Mouse (Mus musculus): ENCODE data around the gene Rpusd1. TPM values are rescaled to one million over a fixed set of nuclear protein-coding genes. Genes with fewer than 3 reads are reported as not detected.
A peak's percentile ranks its signal among the peaks of the same experiment; 100 is the strongest.

The Rpusd1 gene
- total RNA-seq, 1 experiment, result 8.7 TPM

DNA sequence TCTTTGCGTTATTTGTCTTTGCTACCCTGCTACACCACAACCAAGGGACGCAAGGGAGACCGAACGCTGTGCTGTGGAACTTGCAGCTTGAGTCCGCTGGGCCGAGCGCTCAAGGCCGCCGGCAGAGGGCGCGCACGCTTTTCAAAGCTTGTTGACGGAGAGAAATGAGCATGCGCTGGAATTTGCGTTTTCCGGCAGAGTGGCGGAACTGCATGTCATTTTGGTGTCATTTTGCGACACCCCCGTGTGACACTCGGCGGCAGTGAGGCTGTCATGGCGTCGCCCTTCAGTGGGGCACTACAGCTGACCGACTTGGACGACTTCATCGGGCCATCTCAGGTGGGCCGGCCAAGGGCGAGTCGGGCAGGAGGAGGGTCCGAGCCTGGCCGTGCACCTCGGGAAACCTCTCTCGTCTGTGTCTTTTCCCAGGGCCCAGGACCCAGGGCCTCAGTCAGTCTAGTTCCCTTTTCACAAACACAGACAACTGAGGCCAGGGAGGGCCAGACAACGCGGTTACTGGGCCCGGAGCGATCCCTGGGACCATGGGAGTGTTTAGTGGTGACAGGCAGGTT lies 46.2 kb downstream of the Rpusd1 start, which contains the start of gene Narfl:
Narfl (plus strand) TSS at position 228 of the 572 bp plus-strand sequence.
- peaks cover 8% of the 10 kb centered on the region for H3K36me3 ChIP-seq (ENCODE audit: control insufficient read depth, insufficient read depth, low read length, poor library complexity, severe bottlenecking)
- peak within 1 kb of the TSS; percentile 93 for H3K9ac ChIP-seq (ENCODE audit: insufficient read depth, low read depth, low read length, poor library complexity, severe bottlenecking)
- no peak for TF ChIP-seq CHD2 (IDR thresholded peaks at IDR 0.05; ENCODE audit: low read depth, low read length)
- peak; percentile 98 for TF ChIP-seq HCFC1 (IDR thresholded peaks at IDR 0.05; ENCODE audit: borderline replicate concordance, insufficient read depth, low read length)
- TF ChIP-seq ZNF384 (IDR thresholded peaks at IDR 0.05; ENCODE audit: low read depth, low read length), result no peak
- no peak within 1 kb of the TSS for H3K27ac ChIP-seq (ENCODE audit: insufficient read depth, low read depth, low read length, poor library complexity, severe bottlenecking)
- peaks cover 2 to 3% of the 10 kb centered on the region in 2 experiments; a peak in 1 of 4 replicates for H3K4me1 ChIP-seq (ENCODE audit: control insufficient read depth in 2 of 2, insufficient read depth in 2 of 2, low read length in 2 of 2, poor library complexity in 1 of 2)
- H3K9me3 ChIP-seq (ENCODE audit: control insufficient read depth, insufficient read depth, low read depth, low read length), result no peaks in the 10 kb centered on the region
- peak; percentile 99 for DNase-seq (ENCODE audit: low read depth, low spot score)
- in situ Hi-C loops (cut with MboI; ENCODE audit: low sequenced_read_pairs in 2 of 2, unreplicated experiment in 2 of 2), result no loop called here
- peak within 1 kb of the TSS; percentile 86 to 93 for H3K4me3 ChIP-seq (ENCODE audit: insufficient read depth in 1 of 2, low read depth in 1 of 2, low read length in 2 of 2, poor library complexity in 1 of 2, severe bottlenecking in 1 of 2)

DNA sequence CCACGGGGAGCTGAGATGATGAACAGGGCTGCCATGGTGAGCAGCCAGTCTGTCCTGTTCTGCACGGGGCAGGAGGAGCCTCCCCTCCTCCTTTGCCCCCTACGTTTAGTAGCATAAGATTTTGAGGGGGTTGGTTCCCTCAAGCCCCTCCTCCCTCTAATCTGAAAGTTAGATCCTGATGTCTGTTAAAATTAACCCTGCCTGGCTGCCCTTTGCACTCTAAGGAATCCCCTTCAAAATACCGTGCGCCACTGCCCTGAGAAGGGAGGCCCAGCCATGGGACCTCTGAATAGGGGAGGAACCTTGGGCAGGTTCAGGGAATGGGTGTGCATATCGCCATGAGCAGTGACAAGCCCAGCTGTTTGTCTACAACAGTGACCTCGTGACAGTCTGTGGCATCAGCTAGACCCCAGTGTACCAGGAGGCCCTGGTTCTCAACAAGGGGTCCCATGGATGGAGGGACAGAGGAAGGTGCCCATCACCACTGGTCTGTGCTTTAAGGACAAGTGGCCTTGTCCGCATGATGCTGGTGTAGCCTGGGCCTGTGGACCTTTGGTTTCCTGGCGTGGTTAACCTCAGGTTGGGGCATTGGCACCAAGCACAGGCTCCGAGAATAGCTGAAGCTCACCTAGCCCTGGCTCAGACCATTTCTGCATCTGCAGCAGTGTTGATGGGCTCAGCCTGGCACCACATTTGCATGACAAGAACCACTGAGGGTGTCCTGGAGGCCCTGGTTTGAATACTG lies 48.0 kb downstream of the Rpusd1 start:
- Histone ChIP-seq H3K4me3 (ENCODE audit: insufficient read depth in 1 of 2, low read depth in 1 of 2, low read length in 2 of 2, poor library complexity in 1 of 2, severe bottlenecking in 1 of 2) (no peak overlapping the region), H3K4me1 (ENCODE audit: control insufficient read depth in 2 of 2, insufficient read depth in 2 of 2, low read length in 2 of 2, poor library complexity in 1 of 2) (peaks cover 2 to 3% of the 10 kb centered on the region in 2 experiments; a peak in 1 of 4 replicates), H3K9me3 (ENCODE audit: control insufficient read depth, insufficient read depth, low read depth, low read length) (no peaks in the 10 kb centered on the region), H3K27ac (ENCODE audit: insufficient read depth, low read depth, low read length, poor library complexity, severe bottlenecking) (no peak overlapping the region), H3K36me3 (ENCODE audit: control insufficient read depth, insufficient read depth, low read length, poor library complexity, severe bottlenecking) (peaks cover 20% of the 10 kb centered on the region), H3K9ac (ENCODE audit: insufficient read depth, low read depth, low read length, poor library complexity, severe bottlenecking) (no peak overlapping the region)
- DNase-seq (ENCODE audit: low read depth, low spot score), result no peak
- in situ Hi-C loops (cut with MboI; ENCODE audit: low sequenced_read_pairs in 2 of 2, unreplicated experiment in 2 of 2), result no loop called here
- TF ChIP-seq MAFK (IDR thresholded peaks at IDR 0.05; ENCODE audit: insufficient read depth, low read depth, low read length) (no peak), ZC3H11A (IDR thresholded peaks at IDR 0.05; ENCODE audit: borderline replicate concordance, low read depth, low read length) (no peak), ZNF384 (IDR thresholded peaks at IDR 0.05; ENCODE audit: low read depth, low read length) (no peak), CHD2 (IDR thresholded peaks at IDR 0.05; ENCODE audit: low read depth, low read length) (no peak), HCFC1 (IDR thresholded peaks at IDR 0.05; ENCODE audit: borderline replicate concordance, insufficient read depth, low read length) (no peak)

DNA sequence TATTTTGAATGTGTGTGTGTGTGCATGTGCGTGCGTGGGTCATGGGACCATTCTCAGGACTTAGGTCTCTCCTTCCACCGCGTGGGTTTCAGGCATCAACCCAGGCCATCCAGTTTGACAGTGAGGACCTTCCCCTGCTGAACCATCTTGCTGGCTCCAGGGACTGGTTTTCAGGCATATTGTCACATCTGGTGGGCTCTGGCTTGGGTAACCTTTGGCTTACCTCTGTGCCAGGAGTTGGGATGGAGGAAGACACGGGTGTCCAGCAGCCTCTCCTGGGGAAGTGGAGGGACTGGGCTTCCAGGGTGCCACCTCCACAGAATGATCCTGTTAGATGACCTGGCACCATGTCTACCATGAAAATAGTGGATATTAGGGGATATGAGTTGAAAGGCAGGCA lies 50.5 kb downstream of the Rpusd1 start:
- in situ Hi-C loops (cut with MboI; ENCODE audit: low sequenced_read_pairs in 2 of 2, unreplicated experiment in 2 of 2), result no loop called here
- Histone ChIP-seq H3K4me1 (ENCODE audit: control insufficient read depth in 2 of 2, insufficient read depth in 2 of 2, low read length in 2 of 2, poor library complexity in 1 of 2) (peaks cover 2 to 3% of the 10 kb centered on the region in 2 experiments; a peak in 1 of 4 replicates), H3K9ac (ENCODE audit: insufficient read depth, low read depth, low read length, poor library complexity, severe bottlenecking) (no peak overlapping the region), H3K27ac (ENCODE audit: insufficient read depth, low read depth, low read length, poor library complexity, severe bottlenecking) (no peak overlapping the region), H3K9me3 (ENCODE audit: control insufficient read depth, insufficient read depth, low read depth, low read length) (no peaks in the 10 kb centered on the region), H3K36me3 (ENCODE audit: control insufficient read depth, insufficient read depth, low read length, poor library complexity, severe bottlenecking) (peaks cover 35% of the 10 kb centered on the region), H3K4me3 (ENCODE audit: insufficient read depth in 1 of 2, low read depth in 1 of 2, low read length in 2 of 2, poor library complexity in 1 of 2, severe bottlenecking in 1 of 2) (no peak overlapping the region)
- DNase-seq (ENCODE audit: low read depth, low spot score), result no peak
- no peak for TF ChIP-seq ZNF384 (IDR thresholded peaks at IDR 0.05; ENCODE audit: low read depth, low read length)
- no peak for TF ChIP-seq HCFC1 (IDR thresholded peaks at IDR 0.05; ENCODE audit: borderline replicate concordance, insufficient read depth, low read length)
- TF ChIP-seq ZC3H11A (IDR thresholded peaks at IDR 0.05; ENCODE audit: borderline replicate concordance, low read depth, low read length), result no peak
- TF ChIP-seq MAFK (IDR thresholded peaks at IDR 0.05; ENCODE audit: insufficient read depth, low read depth, low read length), result no peak

Other genes starting within 250 kb of the Rpusd1 start
- gene Sstr5, start 230.4 kb upstream of the Rpusd1 start, total RNA-seq (2012; rRNA removed), result 0.95 and 1.3 TPM in 2 replicates
- gene Sox8, start 157.0 kb upstream of the Rpusd1 start, total RNA-seq (2012; rRNA removed), result 0.40 and 0.42 TPM in 2 replicates
- gene Lmf1, start 148.6 kb upstream of the Rpusd1 start, total RNA-seq (2012; rRNA removed), result 16.6 and 33.6 TPM in 2 replicates
- gene Gng13, start 10.5 kb upstream of the Rpusd1 start, total RNA-seq (2012; rRNA removed), result 9.9 and 14.5 TPM in 2 replicates
- gene Chtf18, start 251 bp upstream of the Rpusd1 start, total RNA-seq (2012; rRNA removed), result 102 and 151 TPM in 2 replicates
- 0.27 and 0.58 TPM in 2 replicates for gene Mslnl, start 8.4 kb downstream of the Rpusd1 start, total RNA-seq (2012; rRNA removed)
- 7.5 and 16.0 TPM in 2 replicates for gene Msln, start 26.7 kb downstream of the Rpusd1 start, total RNA-seq (2012; rRNA removed)
- gene Narfl, start 46.1 kb downstream of the Rpusd1 start, total RNA-seq (2012; rRNA removed), result 27.0 and 32.7 TPM in 2 replicates
- gene Haghl, start 58.0 kb downstream of the Rpusd1 start, total RNA-seq (2012; rRNA removed), result 14.5 and 29.5 TPM in 2 replicates
- gene Ccdc78, start 58.9 kb downstream of the Rpusd1 start, total RNA-seq (2012; rRNA removed), result 0.22 and 0.26 TPM in 2 replicates
- gene Fam173a, start 65.2 kb downstream of the Rpusd1 start, total RNA-seq (2012; rRNA removed), result 32.8 and 60.6 TPM in 2 replicates
- gene AC134908.4, start 68.0 kb downstream of the Rpusd1 start, total RNA-seq (2012; rRNA removed), result not detected in 2 replicates
- 46.1 and 62.7 TPM in 2 replicates for gene Metrn, start 69.5 kb downstream of the Rpusd1 start, total RNA-seq (2012; rRNA removed)
- gene Fbxl16, start 81.4 kb downstream of the Rpusd1 start, total RNA-seq (2012; rRNA removed), result 1.7 TPM in 2 replicates
- gene Wdr24, start 96.0 kb downstream of the Rpusd1 start, total RNA-seq (2012; rRNA removed), result 28.6 and 43.4 TPM in 2 replicates
- 25.1 and 46.4 TPM in 2 replicates for gene Jmjd8, start 101.2 kb downstream of the Rpusd1 start, total RNA-seq (2012; rRNA removed)
- 161 and 176 TPM in 2 replicates for gene Stub1, start 105.7 kb downstream of the Rpusd1 start, total RNA-seq (2012; rRNA removed)
- 1.1 and 2.6 TPM in 2 replicates for gene Rhbdl1, start 109.6 kb downstream of the Rpusd1 start, total RNA-seq (2012; rRNA removed)
- 2.0 and 2.7 TPM in 2 replicates for gene Gm20683, start 114.1 kb downstream of the Rpusd1 start, total RNA-seq (2012; rRNA removed)
- 36.8 and 52.6 TPM in 2 replicates for gene Rhot2, start 117.2 kb downstream of the Rpusd1 start, total RNA-seq (2012; rRNA removed)
- 24.7 and 50.5 TPM in 2 replicates for gene Wdr90, start 133.8 kb downstream of the Rpusd1 start, total RNA-seq (2012; rRNA removed)
- gene Mcrip2, start 141.1 kb downstream of the Rpusd1 start, total RNA-seq (2012; rRNA removed), result 12.3 and 12.6 TPM in 2 replicates
- 26.5 and 26.6 TPM in 2 replicates for gene Mettl26, start 147.4 kb downstream of the Rpusd1 start, total RNA-seq (2012; rRNA removed)
- gene Wfikkn1, start 153.2 kb downstream of the Rpusd1 start, total RNA-seq (2012; rRNA removed), result 3.3 TPM in 2 replicates
- 14.6 and 15.7 TPM in 2 replicates for gene Rab40c, start 192.1 kb downstream of the Rpusd1 start, total RNA-seq (2012; rRNA removed)
- gene Pigq, start 217.3 kb downstream of the Rpusd1 start, total RNA-seq (2012; rRNA removed), result 44.4 and 56.9 TPM in 2 replicates
- gene Nhlrc4, start 217.3 kb downstream of the Rpusd1 start, total RNA-seq (2012; rRNA removed), result 0.16 and 0.18 TPM in 2 replicates
- not detected in 2 replicates for gene A930017K11Rik, start 224.9 kb downstream of the Rpusd1 start, total RNA-seq (2012; rRNA removed)

Data from ES-E14 (cell line).